Mouse (Mus musculus): Measurements from ENCODE around the gene Zmym4. TPM values are rescaled to one million over a fixed set of nuclear protein-coding genes. Genes with fewer than 3 reads are reported as not detected.

The Zmym4 gene
- total RNA-seq, 4 experiments from 2014 or later, result 52.0 to 64.4 (median 55.9) TPM

GRCm38 (mm10) chr4:126823917-126824316 lies 144.0 kb downstream of the Zmym4 start:
- DNase-seq (ENCODE audit: low spot score in 2 of 2), result no peak

DNA sequence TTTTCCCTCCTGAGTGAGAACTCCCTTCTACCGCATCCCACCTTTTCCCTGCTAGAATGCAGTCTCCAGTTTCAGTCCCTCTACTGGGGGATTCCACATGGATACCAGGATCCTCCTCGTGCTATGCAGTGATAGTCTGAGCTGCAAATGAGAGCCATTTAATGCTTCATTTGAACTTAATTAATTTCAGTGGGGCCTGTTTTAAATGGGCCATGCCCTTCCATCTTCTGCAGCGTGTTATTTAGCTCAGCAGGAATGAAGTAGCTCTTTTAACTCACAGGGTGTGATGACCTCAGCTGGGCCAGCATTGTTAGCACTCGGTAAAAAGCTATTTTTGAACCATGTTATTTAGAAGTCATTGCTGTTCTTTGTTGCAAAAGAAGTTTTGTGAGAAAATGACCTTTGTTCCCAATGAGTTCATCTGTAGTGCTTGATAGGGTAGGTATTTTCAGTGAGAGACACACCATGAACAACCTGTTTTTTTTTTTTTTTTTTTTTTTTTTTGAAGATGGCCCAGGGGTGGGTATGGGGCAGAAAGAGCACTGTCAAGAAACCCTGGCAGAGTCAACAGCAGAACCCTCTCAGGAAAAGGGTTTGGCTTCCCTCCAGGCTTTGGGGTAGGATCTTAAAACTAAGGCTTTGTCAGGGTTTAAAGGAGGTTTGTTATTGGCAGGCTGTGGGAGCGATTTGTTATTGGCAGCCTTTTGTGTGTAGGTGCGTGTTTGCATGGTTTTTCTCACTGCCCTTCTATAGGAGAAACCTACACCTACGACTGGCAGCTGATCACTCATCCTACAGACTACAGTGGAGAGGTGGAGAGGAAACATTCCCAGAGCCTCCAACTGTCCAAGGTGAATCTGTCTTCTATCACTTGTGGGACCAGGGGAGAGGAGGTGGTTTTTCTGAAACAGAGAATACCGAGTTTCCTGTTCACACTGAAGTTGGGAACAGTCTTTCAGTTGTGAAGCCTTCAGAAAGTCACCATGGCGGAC lies 144.7 kb downstream of the Zmym4 start:
- no peak for DNase-seq (ENCODE audit: low spot score in 2 of 2)

DNA sequence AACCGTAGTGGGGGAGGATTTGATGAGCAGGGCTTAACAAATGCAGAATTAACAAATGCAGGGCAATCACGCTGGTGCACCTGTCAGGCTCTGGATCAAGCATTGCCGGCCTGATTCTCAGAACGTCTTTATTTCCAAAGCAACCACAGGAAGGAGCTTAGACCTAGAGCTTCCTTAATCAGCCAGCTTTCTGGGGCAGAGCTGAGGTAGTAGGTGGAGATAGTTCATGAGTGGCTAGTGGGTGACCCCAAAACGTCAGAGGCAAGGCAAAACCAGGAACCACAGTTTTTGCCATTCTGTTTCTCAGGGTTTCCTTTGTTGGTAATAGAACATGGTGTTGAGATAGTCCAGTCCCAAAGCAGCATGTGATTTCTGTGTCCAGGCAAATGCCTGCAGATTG lies 153.1 kb downstream of the Zmym4 start:
- DNase-seq (ENCODE audit: low spot score in 2 of 2), result no peak

DNA sequence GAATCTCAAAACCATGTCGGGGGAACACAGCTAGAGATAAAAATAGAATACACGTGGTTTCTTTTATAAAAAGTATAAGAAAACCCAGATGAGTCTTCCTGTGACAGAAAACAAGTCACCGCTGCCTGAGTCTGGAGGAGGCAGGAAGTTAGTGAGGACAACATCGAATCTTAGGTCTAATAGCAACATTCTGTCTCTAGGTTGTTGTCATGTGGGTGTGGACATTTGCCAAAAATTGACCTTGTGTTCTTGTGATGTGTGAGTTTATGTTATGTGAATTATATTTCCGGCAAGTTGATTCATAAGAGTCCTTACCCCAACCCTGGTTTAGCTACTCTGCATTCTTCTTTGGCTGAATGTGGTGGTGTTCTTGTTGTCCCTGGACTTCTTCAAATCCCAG lies 154.7 kb downstream of the Zmym4 start:
- no peak for DNase-seq (ENCODE audit: low spot score in 2 of 2)

Other genes with a start within 250 kb of the Zmym4 start
- not detected for gene Tfap2e, start 231.9 kb downstream of the Zmym4 start, total RNA-seq (2022)
- 1,000 to 10,000 TPM; 1,589 to 1,685 (median 1,649) TPM for gene Ncdn, start 214.7 kb downstream of the Zmym4 start, total RNA-seq (2022)
- gene AU040320, start 214.6 kb downstream of the Zmym4 start, total RNA-seq (2022), result 10 to 100 TPM; 63.5 to 77.5 (median 67.4) TPM
- 100 to 1,000 TPM; 208 to 316 (median 265) TPM for gene Sfpq, start 53.2 kb upstream of the Zmym4 start, total RNA-seq (2022)
- 10 to 100 TPM; 10.6 to 20.5 (median 14.6) TPM for gene Zmym1, start 93.0 kb upstream of the Zmym4 start, total RNA-seq (2022)
- 10 to 100 TPM; 36.7 to 50.5 (median 39.0) TPM for gene Zmym6, start 109.2 kb upstream of the Zmym4 start, total RNA-seq (2022)
- 1 to 10 TPM; 3.7 to 6.2 (median 5.4) TPM for gene Tmem35b, start 155.6 kb upstream of the Zmym4 start, total RNA-seq (2022)
- gene Dlgap3, start 201.1 kb upstream of the Zmym4 start, total RNA-seq (2022), result 100 to 1,000 TPM; 229 to 253 (median 243) TPM